Mouse (Mus musculus) lung, postnatal 0 days (tissue): ENCODE measurements around the gene Emc9. TPM values are rescaled to one million over a fixed set of nuclear protein-coding genes. Genes with fewer than 3 reads are reported as not detected.
A peak's percentile ranks its signal among the peaks of the same experiment; 100 is the strongest.

Experiments
- ATAC-seq: fragments of 200-750 bp; cut with Nextera tagmentation; 2 replicates; pipeline ENCODE4 v1.8.0; 2017; ENCODE audit warnings: moderate library complexity
- DNase-seq: peaks from one replicate; pipeline ENCODE4 v3.0.0-alpha.2; 2016; ENCODE audit warnings: low spot score
- H3K27ac ChIP-seq: fragments of 300-500 bp; sonication (generic); 2 replicates; pipeline ENCODE4 v1.5.1; 2014; ENCODE audit warnings: antibody characterized with exemption, mild to moderate bottlenecking, low read length, mixed read lengths
- H3K27me3 ChIP-seq: fragments of 300-500 bp; sonication (generic); replicated peaks from 2 replicates; pipeline ENCODE4 v1.6.1; 2014; ENCODE audit warnings: low read length, mixed read lengths; ENCODE audit not compliant: insufficient read depth
- H3K36me3 ChIP-seq: fragments of 300-500 bp; sonication (generic); 2 replicates; pipeline ENCODE4 v1.6.1; 2014; ENCODE audit warnings: low read length, mixed read lengths; ENCODE audit not compliant: insufficient read depth
- H3K4me1 ChIP-seq: fragments of 300-500 bp; sonication (generic); 2 replicates; pipeline ENCODE4 v1.6.1; 2014; ENCODE audit warnings: antibody characterized with exemption, low read depth, low read length, mixed read lengths; ENCODE audit not compliant: insufficient read depth
- H3K4me2 ChIP-seq: fragments of 300-500 bp; sonication (generic); replicated peaks from 2 replicates; pipeline ENCODE4 v1.6.1; 2014; ENCODE audit warnings: low read depth, mild to moderate bottlenecking, low read length, moderate library complexity, mixed read lengths
- H3K4me3 ChIP-seq: fragments of 300-500 bp; sonication (generic); 2 replicates; pipeline ENCODE4 v1.5.1; 2014; ENCODE audit warnings: low read depth, low read length
- H3K9ac ChIP-seq: fragments of 300-500 bp; sonication (generic); replicated peaks from 2 replicates; pipeline ENCODE4 v1.6.1; 2014; ENCODE audit warnings: low read depth, mild to moderate bottlenecking
- H3K9me3 ChIP-seq: fragments of 300-500 bp; sonication (generic); 2 replicates; pipeline ENCODE4 v1.6.1; 2016; ENCODE audit warnings: low read length, mixed read lengths
- CTCF ChIP-seq: IDR thresholded peaks from 2 replicates; pipeline ENCODE4 v1.5.1; 2016; ENCODE audit warnings: antibody characterized with exemption, mild to moderate bottlenecking
- EP300 ChIP-seq: IDR thresholded peaks from 2 replicates; pipeline ENCODE4 v1.6.1; 2016; ENCODE audit warnings: antibody characterized with exemption, mild to moderate bottlenecking, control low read depth
- WGBS: fragments of 180-500 bp; shearing (Covaris S2); extraction: QIAGEN DNeasy Blood & Tissue Kit; methylation state at CpG from one replicate; pipeline ENCODE4 v1.1.7; 2014; 5-methylcytosine and 5-hydroxymethylcytosine counted together
- polyA plus RNA-seq: library from polyadenylated mRNA; unstranded; fragments of >200 nt; fragmentation: Nextera tagmentation; extraction: Ambion mirVana; gene quantifications from 2 replicates; pipeline ENCODE4 v1.2.1, GENCODE M21; 2015

The Emc9 gene
- polyA plus RNA-seq, 1 experiment from 2014 or later = 18.3 TPM

DNA sequence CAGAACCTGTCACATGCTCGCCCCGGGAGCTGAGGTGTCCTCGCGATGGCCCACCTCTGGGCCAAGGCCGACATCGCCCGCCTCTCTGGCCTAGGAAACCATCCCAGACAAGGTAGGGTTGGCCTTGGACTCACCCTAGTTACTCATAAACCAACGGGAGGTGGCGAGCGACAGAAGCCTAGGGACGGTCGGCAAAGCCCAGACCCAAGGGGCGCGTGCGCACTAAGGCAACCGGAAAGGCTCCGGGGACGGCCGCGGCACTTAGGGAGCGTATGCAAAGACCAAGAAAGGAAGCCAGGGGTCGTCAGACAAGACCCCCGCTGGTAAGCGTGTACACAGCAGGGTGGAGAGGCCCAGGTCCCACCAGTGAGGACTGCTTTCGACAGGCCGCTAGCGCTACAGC is 25.3 kb downstream of the Emc9 start, which contains the start of gene Dcaf11:
Dcaf11 (plus strand) TSS at position 208 of the 403 bp plus-strand sequence.
- Histone ChIP-seq H3K27me3 (no peaks in the 10 kb centered on the region), H3K4me2 (peak within 1 kb of the TSS; percentile 86), H3K36me3 (peaks cover 6% of the 10 kb centered on the region; the same call in 1 of the 2 replicates), H3K9ac (peak within 1 kb of the TSS; percentile 60), H3K9me3 (no peaks in the 10 kb centered on the region), H3K4me3 (peak within 1 kb of the TSS; percentile 58), H3K4me1 (peaks cover 7% of the 10 kb centered on the region; the same call in 1 of the 2 replicates), H3K27ac (peak within 1 kb of the TSS; percentile 99)
- WGBS = under 1% methylated on average over 27 of the region's 27 CpGs
- TF ChIP-seq CTCF = peak; percentile 60
- TF ChIP-seq EP300 = no peak; the same call in 1 of the 2 replicates
- ATAC-seq = peak; percentile 78
- DNase-seq = peak; percentile 97

- H3K27me3 ChIP-seq = no peaks in the 10 kb centered on the region
- H3K27ac ChIP-seq = peak overlapping the region; percentile 99
- TF ChIP-seq CTCF (no peak), EP300 (no peak)
- peak overlapping the region; percentile 52 for H3K4me2 ChIP-seq
- peak overlapping the region; percentile 60; the same call in 1 of the 2 replicates for H3K9ac ChIP-seq
- no peak for ATAC-seq
- H3K9me3 ChIP-seq = no peaks in the 10 kb centered on the region
- peak; percentile 38 for DNase-seq
- no peaks in the 10 kb centered on the region for H3K36me3 ChIP-seq
- H3K4me3 ChIP-seq = peak overlapping the region; percentile 58; the same call in 1 of the 2 replicates
- WGBS = 47% methylated on average over 6 of the region's 6 CpGs
- H3K4me1 ChIP-seq = peaks cover 7% of the 10 kb centered on the region; the same call in 1 of the 2 replicates
These were observed 26.2 kb downstream of the Emc9 start for GRCm38 (mm10) chr14:55558740-55559448.

GRCm38 (mm10) chr14:55557587-55557986 is 27.5 kb downstream of the Emc9 start:
- Histone ChIP-seq H3K4me3 (no peak overlapping the region), H3K4me1 (peaks cover 7% of the 10 kb centered on the region; the same call in 1 of the 2 replicates), H3K4me2 (no peak overlapping the region), H3K27ac (peak overlapping the region; percentile 58), H3K9me3 (no peaks in the 10 kb centered on the region), H3K36me3 (no peaks in the 10 kb centered on the region), H3K27me3 (no peaks in the 10 kb centered on the region), H3K9ac (no peak overlapping the region)
- DNase-seq = peak; percentile 21
- WGBS = 79% methylated on average over 3 of the region's 3 CpGs
- ATAC-seq = no peak
- TF ChIP-seq EP300 (no peak), CTCF (no peak)

- Histone ChIP-seq H3K36me3 (no peaks in the 10 kb centered on the region), H3K4me3 (no peak overlapping the region), H3K27ac (peak overlapping the region; percentile 58), H3K4me2 (no peak overlapping the region), H3K9me3 (no peaks in the 10 kb centered on the region), H3K4me1 (peaks cover 7% of the 10 kb centered on the region; the same call in 1 of the 2 replicates), H3K9ac (no peak overlapping the region), H3K27me3 (no peaks in the 10 kb centered on the region)
- peak; percentile 95 for DNase-seq
- WGBS = 20% methylated on average over 5 of the region's 5 CpGs
- TF ChIP-seq CTCF = peak; percentile 96
- TF ChIP-seq EP300 = peak; percentile 55
- no peak for ATAC-seq
These were observed 28.1 kb downstream of the Emc9 start for GRCm38 (mm10) chr14:55557003-55557402.

- Histone ChIP-seq H3K27ac (no peak overlapping the region), H3K9ac (no peak overlapping the region), H3K9me3 (no peaks in the 10 kb centered on the region), H3K4me1 (no peaks in the 10 kb centered on the region), H3K36me3 (no peaks in the 10 kb centered on the region), H3K27me3 (no peaks in the 10 kb centered on the region), H3K4me2 (no peak overlapping the region), H3K4me3 (no peak overlapping the region)
- TF ChIP-seq CTCF = no peak
- TF ChIP-seq EP300 = no peak
- WGBS = 67% methylated on average over 3 of the region's 3 CpGs
- ATAC-seq (no peak), DNase-seq (no peak)
These were observed 29.3 kb downstream of the Emc9 start for GRCm38 (mm10) chr14:55555788-55556187.

DNA sequence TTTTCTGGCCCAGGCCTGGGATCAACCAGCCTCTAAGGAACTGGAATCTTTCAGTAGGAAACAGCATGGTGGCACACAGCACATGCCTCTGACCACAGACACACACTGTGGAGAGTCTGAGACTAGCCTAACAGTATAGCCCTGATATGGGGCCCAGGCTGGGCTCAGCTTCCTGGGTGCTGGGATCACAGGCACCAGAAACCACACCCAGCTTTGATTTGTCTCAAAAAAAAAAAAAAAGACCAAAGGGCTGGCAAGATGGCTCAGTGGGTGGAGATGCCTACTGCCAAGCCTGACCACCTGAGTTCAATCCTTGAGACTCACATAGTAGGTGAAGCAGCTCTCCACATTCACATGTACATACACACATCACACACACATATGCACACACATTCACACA is 30.5 kb downstream of the Emc9 start:
- ATAC-seq = no peak
- Histone ChIP-seq H3K4me3 (no peak overlapping the region), H3K27ac (no peak overlapping the region), H3K36me3 (0 out of 2 replicates have a peak, but pooled peaks cover 3% of the 10 kb centered on the region), H3K27me3 (no peaks in the 10 kb centered on the region), H3K4me2 (no peak overlapping the region), H3K9ac (no peak overlapping the region), H3K4me1 (no peaks in the 10 kb centered on the region), H3K9me3 (no peaks in the 10 kb centered on the region)
- TF ChIP-seq EP300 = no peak
- no peak for TF ChIP-seq CTCF
- DNase-seq = no peak
